Mouse (Mus musculus): ENCODE measurements around the gene Cabp2. TPM values are rescaled to one million over a fixed set of nuclear protein-coding genes. Genes with fewer than 3 reads are reported as not detected.
A peak's percentile ranks its signal among the peaks of the same experiment; 100 is the strongest.
"Not testable (repeated sequence)": the region's sequence is repeated elsewhere in the genome, so short reads cannot be mapped to it uniquely, and the experiment has no call there.

Cabp2 gene
- total RNA-seq (2021) = not detected
- long read RNA-seq, experiment 1 = 0 reads
- long read RNA-seq, experiment 2 = 0 reads

GRCm38 (mm10) chr19:4081394-4081793 is at the start of gene Cabp2:
Gene Cabp2 (plus strand): TSS chr19:4081578.
- Histone ChIP-seq H3K27ac (no peak within 1 kb of the TSS), H3K4me3 (no peak within 1 kb of the TSS)
- DNase-seq (ENCODE audit: low spot score in 2 of 2) = no peak
- no peak for TF ChIP-seq CTCF (conservative IDR thresholded peaks at IDR 0.05)

- Histone ChIP-seq H3K4me3 (no peak overlapping the region), H3K27ac (no peak overlapping the region)
- no peak for DNase-seq (ENCODE audit: low spot score in 2 of 2)
- TF ChIP-seq CTCF (conservative IDR thresholded peaks at IDR 0.05) = no peak
Measured at GRCm38 (mm10) chr19:4032668-4033067, 48.7 kb upstream of the Cabp2 start.

- H3K27ac ChIP-seq = no peak overlapping the region
- no peak for DNase-seq (ENCODE audit: low spot score in 2 of 2)
- no peak overlapping the region for H3K4me3 ChIP-seq
- no peak for TF ChIP-seq CTCF (conservative IDR thresholded peaks at IDR 0.05)
Measured at GRCm38 (mm10) chr19:4033298-4033697, 48.1 kb upstream of the Cabp2 start.

- H3K27ac ChIP-seq = no peak overlapping the region
- DNase-seq (ENCODE audit: low spot score in 2 of 2) = no peak
- no peak for TF ChIP-seq CTCF (conservative IDR thresholded peaks at IDR 0.05)
Measured at GRCm38 (mm10) chr19:4033742-4034141, 47.6 kb upstream of the Cabp2 start.

DNA sequence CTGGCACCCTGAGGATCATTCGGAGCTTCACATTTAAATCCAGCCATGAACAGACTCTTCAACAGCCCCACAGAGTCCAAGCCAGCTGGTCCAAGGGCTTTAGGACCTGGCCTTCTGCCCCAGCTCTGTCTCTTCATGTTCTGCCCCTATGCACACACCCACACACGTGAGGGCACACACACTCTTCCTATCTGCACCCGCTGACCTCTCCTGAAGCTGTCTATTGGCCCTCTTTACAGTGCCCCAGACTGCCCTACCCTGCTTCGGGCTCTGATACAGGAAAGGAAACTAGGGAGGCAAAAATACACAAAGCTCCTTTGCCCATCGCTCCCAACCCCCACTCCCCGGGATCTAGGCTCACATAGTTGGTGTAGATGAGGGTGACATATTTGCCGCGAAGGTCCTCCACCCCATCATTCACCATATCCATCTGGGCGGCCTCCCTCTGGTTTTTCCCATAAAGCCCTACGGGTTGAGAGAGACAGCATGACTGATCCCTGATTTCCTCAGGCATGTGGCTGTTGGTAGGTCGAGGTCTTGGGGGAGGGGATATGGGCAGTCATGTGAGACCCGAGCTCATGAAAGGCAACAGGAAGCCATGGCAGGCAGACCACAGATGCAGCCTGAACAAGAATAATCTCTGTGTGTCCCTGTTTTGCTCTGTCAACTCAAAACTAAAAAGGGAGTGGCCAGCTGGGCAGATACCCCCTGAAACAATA is 44.9 kb upstream of the Cabp2 start:
- no peak for DNase-seq (ENCODE audit: low spot score in 2 of 2)
- TF ChIP-seq CTCF (conservative IDR thresholded peaks at IDR 0.05) = no peak
- Histone ChIP-seq H3K4me3 (peak overlapping the region; percentile 27), H3K27ac (peak overlapping the region; percentile 18; the same call in 1 of the 2 replicates)

More at GRCm38 (mm10) chr19:4033742-4034141, 47.6 kb upstream of the Cabp2 start:
- H3K4me3 ChIP-seq = no peak overlapping the region

DNA sequence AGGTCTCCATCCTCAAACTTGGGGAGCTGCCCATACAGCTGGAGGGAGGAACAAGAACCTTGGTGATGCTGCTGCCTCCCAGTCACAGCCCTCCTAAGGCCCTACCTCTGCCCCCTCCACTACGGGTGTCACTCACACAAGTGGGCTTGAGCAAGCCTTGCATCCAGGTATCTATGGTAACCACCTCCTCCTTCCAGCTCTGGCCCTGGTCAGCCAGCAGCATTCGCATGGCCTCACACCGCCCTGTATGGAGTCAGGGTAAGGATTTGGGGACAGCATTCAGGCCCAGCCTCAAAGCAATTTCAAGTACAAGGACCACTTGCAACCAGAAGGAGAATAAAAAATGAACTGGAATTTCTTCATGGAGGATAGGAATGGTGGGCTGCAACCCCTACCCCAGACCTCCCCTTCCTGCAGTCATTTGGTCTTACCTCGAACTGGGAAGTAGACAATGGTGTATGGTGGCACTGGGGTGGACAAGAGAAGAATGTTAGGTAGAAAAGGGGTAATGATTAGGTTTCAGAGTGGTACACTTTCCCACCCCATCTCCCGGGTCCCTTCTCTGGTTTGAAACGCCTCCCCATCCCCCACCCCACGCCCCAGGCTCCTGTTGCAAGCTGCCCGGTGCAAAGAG is 44.1 kb upstream of the Cabp2 start:
- Histone ChIP-seq H3K27ac (peak overlapping the region; percentile 94), H3K4me3 (peak overlapping the region; percentile 68)
- not testable (repeated sequence) for DNase-seq (ENCODE audit: low spot score in 2 of 2)

GRCm38 (mm10) chr19:4037788-4038232 is 43.6 kb upstream of the Cabp2 start, which contains the start of gene Gstp1:
Gene Gstp1 (minus strand): TSS chr19:4037985.
- peak; percentile 87 to 91 for DNase-seq (ENCODE audit: low spot score in 2 of 2)
- Histone ChIP-seq H3K27ac (peak within 1 kb of the TSS; percentile 94), H3K4me3 (peak within 1 kb of the TSS; percentile 68)
- TF ChIP-seq CTCF (conservative IDR thresholded peaks at IDR 0.05) = peak; percentile 62

GRCm38 (mm10) chr19:4040941-4041340 is 40.4 kb upstream of the Cabp2 start:
- not testable (repeated sequence) for H3K27ac ChIP-seq; DNase-seq (ENCODE audit: low spot score in 2 of 2); H3K4me3 ChIP-seq

- not testable (repeated sequence) for DNase-seq (ENCODE audit: low spot score in 2 of 2); H3K27ac ChIP-seq
Measured at GRCm38 (mm10) chr19:4041500-4041899, 39.9 kb upstream of the Cabp2 start.

GRCm38 (mm10) chr19:4042124-4042523 is 39.3 kb upstream of the Cabp2 start:
- Histone ChIP-seq H3K27ac (no peak overlapping the region), H3K4me3 (no peak overlapping the region)
- DNase-seq (ENCODE audit: low spot score in 2 of 2) = no peak
- TF ChIP-seq CTCF (conservative IDR thresholded peaks at IDR 0.05) = no peak

More at GRCm38 (mm10) chr19:4041500-4041899, 39.9 kb upstream of the Cabp2 start:
- not testable (repeated sequence) for H3K4me3 ChIP-seq

DNA sequence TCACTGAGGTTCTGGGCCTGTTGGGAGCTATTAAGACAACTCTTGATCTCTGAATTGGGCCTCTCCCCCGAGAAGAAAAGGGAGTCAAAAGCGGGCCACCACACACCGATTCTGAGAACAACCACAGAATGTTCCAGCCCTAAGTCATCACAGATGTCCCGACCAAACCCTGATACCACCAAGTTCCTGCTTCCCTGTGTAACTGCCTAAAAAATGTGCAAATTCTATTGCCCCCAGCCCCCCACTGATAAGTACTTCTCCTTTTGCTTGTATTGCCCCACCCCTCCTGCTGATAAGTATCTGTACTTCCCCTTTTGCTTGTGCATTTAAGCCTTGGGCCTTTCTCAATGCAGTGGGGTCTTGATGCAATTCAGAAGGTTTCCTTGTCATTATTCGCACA is 37.3 kb upstream of the Cabp2 start:
- H3K4me3 ChIP-seq; H3K27ac ChIP-seq; DNase-seq (ENCODE audit: low spot score in 2 of 2): not testable (repeated sequence)

- Histone ChIP-seq H3K27ac (peak within 1 kb of the TSS; percentile 81), H3K4me3 (peak within 1 kb of the TSS; percentile 44)
- peak; percentile 62 to 91 for DNase-seq (ENCODE audit: low spot score in 2 of 2)
- TF ChIP-seq CTCF (conservative IDR thresholded peaks at IDR 0.05) = peak; percentile 82
Measured at GRCm38 (mm10) chr19:4045966-4046865, 35.2 kb upstream of the Cabp2 start, which contains the start of gene Gstp2. Gene Gstp2 (minus strand): TSS chr19:4046023.

GRCm38 (mm10) chr19:4046866-4047254 is 34.5 kb upstream of the Cabp2 start:
- no peak for DNase-seq (ENCODE audit: low spot score in 2 of 2)
- TF ChIP-seq CTCF (conservative IDR thresholded peaks at IDR 0.05) = no peak
- no peak overlapping the region for H3K4me3 ChIP-seq
- H3K27ac ChIP-seq = no peak overlapping the region
